Mouse (Mus musculus) layer of hippocampus, postnatal 10 days (tissue): Measurements from ENCODE around the gene Vmn1r46. TPM values are rescaled to one million over a fixed set of nuclear protein-coding genes. Genes with fewer than 3 reads are reported as not detected.
"Not testable (repeated sequence)": the region's sequence is repeated elsewhere in the genome, so short reads cannot be mapped to it uniquely, and the experiment has no call there.

Experiments
- DNase-seq, 2 experiments: peaks; one replicate each; pipeline ENCODE4 v3.0.0; 2021; ENCODE audit warnings: low spot score in 2 of 2
- long read RNA-seq: library from polyadenylated mRNA; stranded (forward); transcript quantifications from one replicate; pipeline ENCODE4 v2.0.0, GENCODE M21; 2023
- total RNA-seq, 2 experiments: library from RNA; stranded (reverse); gene quantifications; 2 replicates each; pipeline ENCODE4 v1.2.3; 2021

Gene Vmn1r46
- not detected for total RNA-seq
- long read RNA-seq: 0 reads

- DNase-seq: no peak
These were observed at the start of gene Vmn1r46 for GRCm38 (mm10) chr6:89969013-89969412. Gene Vmn1r46 (plus strand): TSS chr6:89969313.

DNA sequence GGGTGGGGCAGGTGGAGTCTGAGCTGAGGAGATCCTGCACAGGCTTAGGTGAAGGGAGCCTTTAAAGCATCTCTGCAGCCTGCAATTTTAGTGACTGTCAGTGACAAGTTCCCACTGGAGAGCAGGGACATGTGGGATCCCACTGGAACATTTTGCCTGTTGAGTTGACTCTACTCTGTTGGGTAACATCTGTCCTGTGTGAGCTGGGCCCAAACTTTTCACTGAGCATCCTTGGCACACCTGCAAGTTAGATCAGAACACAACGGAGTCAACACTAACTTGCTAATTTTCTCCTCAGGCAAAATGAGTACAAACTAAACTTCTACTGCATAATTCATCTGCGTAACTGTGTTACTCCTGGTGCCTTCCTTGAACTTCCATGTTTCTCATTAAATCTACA, 28.6 kb upstream of the Vmn1r46 start, which contains the start of gene Vmn1r45:
TSS of gene Vmn1r45 (minus strand) at position 101 of the 400 bp plus-strand sequence.
- DNase-seq: not testable (repeated sequence)

DNA sequence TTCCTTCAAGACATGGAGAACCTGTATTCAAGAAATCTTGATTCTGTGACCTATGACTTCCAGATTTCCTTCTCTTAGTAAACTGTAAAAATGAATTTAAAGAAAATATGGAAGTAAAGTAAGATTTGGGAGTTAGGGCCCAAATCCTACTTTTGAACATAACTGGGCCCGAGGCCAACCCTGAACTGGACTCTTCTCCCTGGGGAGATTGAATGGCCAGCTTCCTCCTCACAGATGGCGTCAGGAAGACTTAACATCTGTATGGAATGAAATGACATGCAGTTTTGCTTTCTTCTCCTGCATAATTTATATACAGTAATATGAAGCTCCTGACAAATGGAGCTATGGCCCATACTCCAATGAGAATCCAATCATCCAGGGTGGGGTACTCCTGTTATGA, 28.2 kb upstream of the Vmn1r46 start:
- DNase-seq: no peak

DNA sequence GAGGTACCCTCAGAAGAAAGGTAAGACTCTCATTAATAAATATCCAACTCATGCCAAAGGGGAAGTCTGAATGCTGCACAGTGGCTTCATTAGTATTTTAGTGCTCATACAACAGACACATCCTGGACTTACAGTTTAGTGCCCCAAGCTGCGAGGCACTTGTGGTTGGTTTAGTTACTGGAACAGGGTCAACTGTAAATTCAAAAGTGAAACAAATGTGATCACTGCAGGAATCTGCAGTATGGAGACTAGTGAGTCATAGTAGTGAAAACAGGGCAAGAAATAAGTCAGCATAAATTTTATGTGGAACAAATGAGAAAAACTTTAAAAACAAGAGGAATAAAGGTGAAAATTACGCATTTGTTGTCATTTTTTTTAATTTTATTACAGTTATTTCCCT, 15.6 kb upstream of the Vmn1r46 start:
- no peak for DNase-seq

- DNase-seq: no peak
These were observed 2.8 kb upstream of the Vmn1r46 start for GRCm38 (mm10) chr6:89966341-89966740.

DNA sequence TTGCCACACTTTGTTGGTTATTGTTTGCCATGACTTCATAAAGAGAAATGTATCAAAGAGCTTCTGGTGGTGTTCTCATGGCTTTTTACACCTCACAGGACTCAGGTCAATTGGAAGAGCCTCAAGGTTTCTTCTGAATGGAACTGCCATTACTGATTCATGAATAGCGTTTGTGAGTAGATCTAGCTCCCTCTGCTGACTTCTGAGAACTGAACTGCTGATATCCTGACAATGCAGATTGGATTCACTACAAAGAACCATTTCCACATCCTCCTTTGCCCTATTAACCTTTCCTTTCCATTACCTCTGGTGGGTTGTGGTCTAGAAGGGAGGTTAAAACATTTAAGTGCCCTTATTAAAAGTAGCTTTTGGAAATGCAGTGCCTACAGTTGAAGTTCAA, 16.9 kb downstream of the Vmn1r46 start:
- DNase-seq: no peak

GRCm38 (mm10) chr6:90015847-90016246, 46.7 kb downstream of the Vmn1r46 start, which contains the start of gene Vmn1r47:
Gene Vmn1r47 (plus strand): TSS chr6:90016147.
- DNase-seq: not testable (repeated sequence)

Other genes starting within 250 kb of the Vmn1r46 start
- gene Vmn1r41, start 228.5 kb upstream of the Vmn1r46 start, total RNA-seq: not detected
- gene Vmn1r42, start 92.9 kb upstream of the Vmn1r46 start, total RNA-seq: not detected
- not detected for gene Vmn1r43, start 92.9 kb upstream of the Vmn1r46 start, total RNA-seq
- gene Vmn1r44, start 85.7 kb upstream of the Vmn1r46 start, total RNA-seq: not detected
- gene Vmn1r45, start 28.7 kb upstream of the Vmn1r46 start, total RNA-seq: not detected
- not detected for gene Vmn1r47, start 46.8 kb downstream of the Vmn1r46 start, total RNA-seq
- not detected for gene Vmn1r48, start 67.5 kb downstream of the Vmn1r46 start, total RNA-seq
- gene Vmn1r49, start 109.2 kb downstream of the Vmn1r46 start, total RNA-seq: not detected
- gene Vmn1r50, start 132.1 kb downstream of the Vmn1r46 start, total RNA-seq: not detected
- not detected for gene Vmn1r51, start 153.3 kb downstream of the Vmn1r46 start, total RNA-seq
- not detected for gene Vmn1r52, start 205.5 kb downstream of the Vmn1r46 start, total RNA-seq
- gene V1ra8, start 233.5 kb downstream of the Vmn1r46 start, total RNA-seq: not detected